Mouse (Mus musculus) limb, embryonic 11.5 days (tissue): ENCODE data around the gene Ovol3. TPM values are rescaled to one million over a fixed set of nuclear protein-coding genes. Genes with fewer than 3 reads are reported as not detected.
"Not testable (repeated sequence)": the region's sequence is repeated elsewhere in the genome, so short reads cannot be mapped to it uniquely, and the experiment has no call there.

Experiments used
- ATAC-seq: fragments of 200-750 bp; cut with Nextera tagmentation; 2 replicates; pipeline ENCODE4 v1.8.0; 2017; ENCODE audit warnings: low read depth; ENCODE audit not compliant: insufficient number of reproducible peaks, low FRiP score, low TSS enrichment
- DNase-seq: peaks from one replicate; pipeline ENCODE4 v3.0.0-alpha.2; 2015; ENCODE audit warnings: low spot score
- H3K27ac ChIP-seq: fragments of 300-500 bp; sonication (generic); replicated peaks from 2 replicates; pipeline ENCODE4 v1.5.1; 2014; ENCODE audit warnings: low read depth, mild to moderate bottlenecking, low read length
- H3K27me3 ChIP-seq: fragments of 300-500 bp; sonication (generic); 2 replicates; pipeline ENCODE4 v1.6.1; 2014; ENCODE audit warnings: mild to moderate bottlenecking, low read length, mixed read lengths; ENCODE audit not compliant: control insufficient read depth, insufficient read depth
- H3K36me3 ChIP-seq: fragments of 300-500 bp; sonication (generic); 2 replicates; pipeline ENCODE4 v1.6.1; 2014; ENCODE audit warnings: mild to moderate bottlenecking, low read length, moderate library complexity, mixed read lengths; ENCODE audit not compliant: control insufficient read depth, insufficient read depth
- H3K4me1 ChIP-seq: fragments of 300-500 bp; sonication (generic); 2 replicates; pipeline ENCODE4 v1.6.1; 2014; ENCODE audit warnings: low read length, mixed read lengths; ENCODE audit not compliant: control insufficient read depth, insufficient read depth
- H3K4me2 ChIP-seq: fragments of 300-500 bp; sonication (generic); 2 replicates; pipeline ENCODE4 v1.6.1; 2014; ENCODE audit warnings: low read depth, mild to moderate bottlenecking, moderate library complexity; ENCODE audit not compliant: severe bottlenecking
- H3K4me3 ChIP-seq: fragments of 300-500 bp; sonication (generic); 2 replicates; pipeline ENCODE4 v1.5.1; 2014; ENCODE audit warnings: low read depth, low read length
- H3K9ac ChIP-seq: fragments of 300-500 bp; sonication (generic); 2 replicates; pipeline ENCODE4 v1.6.1; 2014; ENCODE audit warnings: mild to moderate bottlenecking, low read length
- H3K9me3 ChIP-seq: fragments of 300-500 bp; sonication (generic); 2 replicates; pipeline ENCODE4 v1.6.1; 2016; ENCODE audit warnings: low read length; ENCODE audit not compliant: control insufficient read depth
- WGBS: fragments of 180-500 bp; shearing (Covaris S2); extraction: QIAGEN DNeasy Blood & Tissue Kit; methylation state at CpG from one replicate; pipeline ENCODE4 v1.1.7; 2014; 5-methylcytosine and 5-hydroxymethylcytosine counted together
- polyA plus RNA-seq: library from polyadenylated mRNA; unstranded; fragments of >200 nt; fragmentation: Nextera tagmentation; extraction: Ambion mirVana; gene quantifications from 2 replicates; pipeline ENCODE4 v1.2.1, GENCODE M21; 2014

Gene Ovol3
- polyA plus RNA-seq, 1 experiment from 2014 or later = not detected

GRCm38 (mm10) chr7:30269641-30270040, 34.1 kb upstream of the Ovol3 start:
- no peaks in the 10 kb centered on the region for H3K27me3 ChIP-seq
- no peaks in the 10 kb centered on the region for H3K4me1 ChIP-seq
- H3K9ac ChIP-seq = no peak overlapping the region
- H3K4me3 ChIP-seq = no peak overlapping the region
- 91% methylated on average over 4 of the region's 4 CpGs for WGBS
- DNase-seq (no peak), ATAC-seq (no peak)
- H3K4me2 ChIP-seq = no peak overlapping the region
- no peak overlapping the region for H3K27ac ChIP-seq
- H3K9me3 ChIP-seq = no peaks in the 10 kb centered on the region
- H3K36me3 ChIP-seq = peaks cover 13% of the 10 kb centered on the region

DNA sequence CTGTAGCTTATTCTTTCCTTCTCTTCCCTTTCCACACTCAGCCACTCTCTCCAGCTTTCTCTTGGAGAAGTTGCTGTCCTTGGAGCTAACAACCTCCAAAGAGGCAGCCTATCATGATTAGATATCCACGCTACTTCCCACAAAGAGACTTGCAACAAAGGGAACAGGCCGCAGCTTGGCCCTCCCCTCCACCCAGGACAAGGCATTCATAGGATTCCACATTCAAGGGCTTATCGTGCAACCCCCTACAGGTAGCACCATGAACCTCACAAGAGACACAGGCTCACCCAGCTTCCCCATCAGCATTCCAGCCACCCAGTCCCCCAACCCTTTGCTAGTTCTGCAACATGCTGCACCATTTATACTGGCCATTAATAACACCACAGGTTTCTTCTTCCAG, 31.3 kb upstream of the Ovol3 start:
- Histone ChIP-seq H3K27ac (no peak overlapping the region), H3K36me3 (peaks cover 13% of the 10 kb centered on the region), H3K4me2 (no peak overlapping the region), H3K4me3 (no peak overlapping the region), H3K9me3 (no peaks in the 10 kb centered on the region), H3K27me3 (no peaks in the 10 kb centered on the region), H3K9ac (no peak overlapping the region), H3K4me1 (no peaks in the 10 kb centered on the region)
- ATAC-seq (no peak), DNase-seq (no peak)
- WGBS = 92% methylated on average over 3 of the region's 3 CpGs

DNA sequence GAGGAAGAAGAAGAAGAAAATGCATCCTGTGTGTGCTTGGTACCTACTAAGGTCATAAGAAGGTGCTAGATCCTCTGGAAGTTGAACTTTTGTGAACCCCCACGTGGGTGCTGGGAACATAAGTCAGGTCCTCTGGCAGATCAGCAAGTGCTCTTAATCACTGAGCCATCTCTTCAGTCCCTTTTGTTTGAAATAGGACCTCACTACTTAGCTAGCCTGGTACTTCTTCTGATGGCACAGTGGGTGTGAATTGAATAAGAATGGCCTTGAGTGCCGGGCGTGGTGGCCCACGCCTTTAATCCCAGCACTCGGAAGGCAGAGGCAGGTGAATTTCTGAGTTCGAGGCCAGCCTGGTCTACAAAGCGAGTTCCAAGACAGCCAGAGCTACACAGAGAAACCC, 30.4 kb upstream of the Ovol3 start:
- ATAC-seq (no peak), DNase-seq (no peak)
- H3K9ac ChIP-seq = no peak overlapping the region
- H3K4me2 ChIP-seq = no peak overlapping the region
- H3K36me3 ChIP-seq = peaks cover 13% of the 10 kb centered on the region
- H3K4me1 ChIP-seq = no peaks in the 10 kb centered on the region
- 89% methylated on average over 7 of the region's 7 CpGs for WGBS
- H3K4me3 ChIP-seq = no peak overlapping the region
- no peak overlapping the region for H3K27ac ChIP-seq
- no peaks in the 10 kb centered on the region for H3K9me3 ChIP-seq
- no peaks in the 10 kb centered on the region for H3K27me3 ChIP-seq

- whole genome bisulfite sequencing = 93% methylated on average over 5 of the region's 5 CpGs
- Histone ChIP-seq H3K9ac (no peak overlapping the region), H3K27me3 (no peaks in the 10 kb centered on the region), H3K27ac (no peak overlapping the region), H3K4me3 (no peak overlapping the region), H3K36me3 (peaks cover 11% of the 10 kb centered on the region), H3K9me3 (no peaks in the 10 kb centered on the region), H3K4me1 (no peaks in the 10 kb centered on the region), H3K4me2 (no peak overlapping the region)
- DNase-seq (no peak), ATAC-seq (no peak)
Observed at GRCm38 (mm10) chr7:30265531-30265930, 30.0 kb upstream of the Ovol3 start.

GRCm38 (mm10) chr7:30265041-30265440, 29.5 kb upstream of the Ovol3 start:
- H3K9ac ChIP-seq = no peak overlapping the region
- H3K4me2 ChIP-seq = no peak overlapping the region
- H3K36me3 ChIP-seq = peaks cover 9% of the 10 kb centered on the region
- 86% methylated on average over 2 of the region's 2 CpGs for WGBS
- no peak for ATAC-seq
- no peak overlapping the region for H3K4me3 ChIP-seq
- no peaks in the 10 kb centered on the region for H3K4me1 ChIP-seq
- no peaks in the 10 kb centered on the region for H3K9me3 ChIP-seq
- no peaks in the 10 kb centered on the region for H3K27me3 ChIP-seq
- H3K27ac ChIP-seq = no peak overlapping the region
- no peak for DNase-seq

GRCm38 (mm10) chr7:30251956-30252954, 16.7 kb upstream of the Ovol3 start:
- H3K9me3 ChIP-seq = no peaks in the 10 kb centered on the region
- H3K4me2 ChIP-seq = no peak overlapping the region
- WGBS = 87% methylated on average over 12 of the region's 12 CpGs
- no peak overlapping the region for H3K4me3 ChIP-seq
- H3K27ac ChIP-seq = no peak overlapping the region
- H3K4me1 ChIP-seq = no peaks in the 10 kb centered on the region
- no peak for ATAC-seq
- no peak overlapping the region for H3K9ac ChIP-seq
- H3K36me3 ChIP-seq = peaks cover 2% of the 10 kb centered on the region; the same call in 1 of the 2 replicates
- no peaks in the 10 kb centered on the region for H3K27me3 ChIP-seq
- no peak for DNase-seq

- not testable (repeated sequence) for DNase-seq, ATAC-seq, H3K4me2 ChIP-seq, H3K27me3 ChIP-seq, H3K4me1 ChIP-seq, H3K9me3 ChIP-seq, H3K27ac ChIP-seq, H3K4me3 ChIP-seq, H3K9ac ChIP-seq
- 89% methylated on average over 3 of the region's 3 CpGs for WGBS
- H3K36me3 ChIP-seq = peaks cover 10% of the 10 kb centered on the region; the same call in 1 of the 2 replicates
Observed at GRCm38 (mm10) chr7:30237374-30237773, 1.8 kb upstream of the Ovol3 start.

- Histone ChIP-seq H3K9ac (no peak overlapping the region), H3K4me3 (no peak overlapping the region)
- no peak for ATAC-seq
Observed at GRCm38 (mm10) chr7:30235091-30235490, 434 bp downstream of the Ovol3 start.

More at GRCm38 (mm10) chr7:30235091-30235490, 434 bp downstream of the Ovol3 start:
- WGBS = 88% methylated on average over 8 of the region's 8 CpGs
- Histone ChIP-seq H3K27ac (no peak overlapping the region), H3K4me2 (no peak overlapping the region), H3K9me3 (no peaks in the 10 kb centered on the region), H3K27me3 (no peaks in the 10 kb centered on the region), H3K36me3 (0 out of 2 replicates have a peak, but pooled peaks cover 4% of the 10 kb centered on the region), H3K4me1 (peaks cover 5% of the 10 kb centered on the region)
- DNase-seq = no peak
